Mouse (Mus musculus): ENCODE measurements around the gene Sash1. TPM values are rescaled to one million over a fixed set of nuclear protein-coding genes. Genes with fewer than 3 reads are reported as not detected.

The Sash1 gene
- polyA plus RNA-seq, 1 experiment: 1.9 TPM

DNA sequence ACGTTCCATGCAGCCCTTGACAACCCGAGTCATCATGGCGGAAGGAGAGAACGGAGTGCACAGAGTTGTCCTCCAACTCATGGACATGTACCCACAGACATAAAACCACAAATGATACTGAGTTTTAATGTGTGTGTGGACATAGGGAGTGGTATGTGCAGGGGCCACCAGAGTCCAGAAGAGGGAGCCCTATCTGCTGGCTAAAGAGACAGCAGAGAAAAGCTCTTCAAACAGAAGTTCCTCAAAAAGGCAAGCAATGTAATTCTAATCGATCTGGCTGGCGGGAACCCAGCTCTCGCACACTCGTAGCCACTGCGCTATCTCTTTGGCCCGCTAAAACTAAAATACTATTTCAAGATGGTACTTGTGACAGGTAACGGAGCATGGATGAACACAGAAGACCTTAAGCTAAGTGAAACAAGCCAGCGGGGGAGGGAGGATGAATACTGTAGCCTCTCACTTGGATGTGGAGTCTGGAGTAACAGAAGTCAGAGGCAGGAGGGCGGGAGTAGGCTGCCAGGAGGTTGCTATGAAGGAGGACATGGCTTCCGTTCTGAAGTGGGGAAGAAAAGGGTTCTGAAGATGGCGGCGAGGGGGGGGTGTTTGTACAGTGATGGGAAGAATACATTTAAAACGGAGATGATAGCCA, 51.9 kb downstream of the Sash1 start:
- no peaks in the 10 kb centered on the region for H3K36me3 ChIP-seq (ENCODE audit: control insufficient read depth, insufficient read depth)
- no peak overlapping the region for H3K4me3 ChIP-seq (ENCODE audit: insufficient read depth, poor library complexity, severe bottlenecking)
- H3K79me2 ChIP-seq (ENCODE audit: control insufficient read depth, insufficient read depth): no peaks in the 10 kb centered on the region
- no peaks in the 10 kb centered on the region for H3K27me3 ChIP-seq (ENCODE audit: control insufficient read depth, insufficient read depth, insufficient read length)
- H3ac ChIP-seq (ENCODE audit: control insufficient read depth, insufficient read length, low read depth): no peak overlapping the region
- TF ChIP-seq MAX (IDR thresholded peaks at IDR 0.05) (no peak), CEBPB (IDR thresholded peaks at IDR 0.05; ENCODE audit: low read depth) (no peak), MYOG (IDR thresholded peaks at IDR 0.05; ENCODE audit: control insufficient read depth, extremely low read depth, insufficient read length) (no peak), CTCF (IDR thresholded peaks at IDR 0.05; ENCODE audit: control insufficient read depth, insufficient read depth, insufficient read length) (no peak), FOSL1 (IDR thresholded peaks at IDR 0.05; ENCODE audit: insufficient read depth, low read length, poor library complexity, severe bottlenecking) (no peak), MYOD1 (IDR thresholded peaks at IDR 0.05; ENCODE audit: control insufficient read depth, insufficient read length, low read depth) (no peak), USF1 (IDR thresholded peaks at IDR 0.05; ENCODE audit: low read depth) (no peak)
- no peaks in the 10 kb centered on the region for H3K79me3 ChIP-seq (ENCODE audit: low read depth)

DNA sequence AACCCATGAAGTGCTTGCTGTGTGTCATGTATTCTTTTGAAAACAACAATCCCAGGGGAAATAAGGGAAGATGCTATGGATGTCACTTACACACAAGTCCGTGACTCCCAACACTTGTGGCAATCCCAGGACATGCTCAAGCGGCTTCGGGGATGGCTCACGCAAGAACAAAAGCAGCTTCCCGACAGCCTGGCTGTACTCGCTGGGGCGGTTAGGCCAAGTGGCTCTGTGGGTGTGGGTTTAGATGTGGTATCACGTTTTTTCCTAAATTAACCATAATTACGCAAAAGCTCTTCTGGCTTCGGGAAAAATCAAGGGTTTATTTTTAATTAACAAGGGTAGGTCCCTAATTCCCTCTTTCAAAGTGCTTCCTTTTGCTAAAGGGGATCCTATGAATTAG, 59.6 kb downstream of the Sash1 start:
- Histone ChIP-seq H3K79me2 (ENCODE audit: control insufficient read depth, insufficient read depth) (no peaks in the 10 kb centered on the region), H3K4me3 (ENCODE audit: insufficient read depth, poor library complexity, severe bottlenecking) (no peak overlapping the region), H3K79me3 (ENCODE audit: low read depth) (no peaks in the 10 kb centered on the region), H3K27me3 (ENCODE audit: control insufficient read depth, insufficient read depth, insufficient read length) (no peaks in the 10 kb centered on the region), H3ac (ENCODE audit: control insufficient read depth, insufficient read length, low read depth) (no peak overlapping the region), H3K36me3 (ENCODE audit: control insufficient read depth, insufficient read depth) (no peaks in the 10 kb centered on the region)
- TF ChIP-seq MYOG (IDR thresholded peaks at IDR 0.05; ENCODE audit: control insufficient read depth, extremely low read depth, insufficient read length): no peak
- TF ChIP-seq FOSL1 (IDR thresholded peaks at IDR 0.05; ENCODE audit: insufficient read depth, low read length, poor library complexity, severe bottlenecking): no peak
- no peak for TF ChIP-seq CEBPB (IDR thresholded peaks at IDR 0.05; ENCODE audit: low read depth)
- TF ChIP-seq MAX (IDR thresholded peaks at IDR 0.05): no peak
- TF ChIP-seq CTCF (IDR thresholded peaks at IDR 0.05; ENCODE audit: control insufficient read depth, insufficient read depth, insufficient read length): no peak
- TF ChIP-seq MYOD1 (IDR thresholded peaks at IDR 0.05; ENCODE audit: control insufficient read depth, insufficient read length, low read depth): no peak
- no peak for TF ChIP-seq USF1 (IDR thresholded peaks at IDR 0.05; ENCODE audit: low read depth)

DNA sequence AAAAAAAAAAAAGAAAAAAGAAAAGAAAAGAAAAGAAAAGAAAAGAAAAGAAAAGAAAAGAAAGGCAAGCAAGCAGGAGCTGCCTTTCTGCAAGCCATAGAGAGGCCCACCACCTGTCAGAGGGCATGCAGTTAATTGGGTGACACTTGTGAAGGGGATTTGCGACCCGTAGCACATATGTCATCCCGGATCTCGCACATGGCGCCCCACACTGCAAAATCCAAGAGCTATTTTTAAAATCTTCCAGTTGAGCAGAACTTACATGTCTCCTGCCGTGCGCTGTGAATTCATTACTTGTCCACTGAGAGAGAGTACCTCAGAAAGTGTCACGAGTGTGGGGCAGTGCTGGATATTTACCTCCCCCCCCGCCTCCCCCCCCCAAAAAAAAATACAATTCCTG, 60.0 kb downstream of the Sash1 start:
- TF ChIP-seq MYOD1 (IDR thresholded peaks at IDR 0.05; ENCODE audit: control insufficient read depth, insufficient read length, low read depth) (no peak), FOSL1 (IDR thresholded peaks at IDR 0.05; ENCODE audit: insufficient read depth, low read length, poor library complexity, severe bottlenecking) (no peak), CTCF (IDR thresholded peaks at IDR 0.05; ENCODE audit: control insufficient read depth, insufficient read depth, insufficient read length) (no peak), MAX (IDR thresholded peaks at IDR 0.05) (no peak), MYOG (IDR thresholded peaks at IDR 0.05; ENCODE audit: control insufficient read depth, extremely low read depth, insufficient read length) (no peak), CEBPB (IDR thresholded peaks at IDR 0.05; ENCODE audit: low read depth) (no peak), USF1 (IDR thresholded peaks at IDR 0.05; ENCODE audit: low read depth) (no peak)
- H3ac ChIP-seq (ENCODE audit: control insufficient read depth, insufficient read length, low read depth): no peak overlapping the region
- no peaks in the 10 kb centered on the region for H3K79me3 ChIP-seq (ENCODE audit: low read depth)
- no peaks in the 10 kb centered on the region for H3K79me2 ChIP-seq (ENCODE audit: control insufficient read depth, insufficient read depth)
- no peak overlapping the region for H3K4me3 ChIP-seq (ENCODE audit: insufficient read depth, poor library complexity, severe bottlenecking)
- H3K36me3 ChIP-seq (ENCODE audit: control insufficient read depth, insufficient read depth): no peaks in the 10 kb centered on the region
- H3K27me3 ChIP-seq (ENCODE audit: control insufficient read depth, insufficient read depth, insufficient read length): no peaks in the 10 kb centered on the region

DNA sequence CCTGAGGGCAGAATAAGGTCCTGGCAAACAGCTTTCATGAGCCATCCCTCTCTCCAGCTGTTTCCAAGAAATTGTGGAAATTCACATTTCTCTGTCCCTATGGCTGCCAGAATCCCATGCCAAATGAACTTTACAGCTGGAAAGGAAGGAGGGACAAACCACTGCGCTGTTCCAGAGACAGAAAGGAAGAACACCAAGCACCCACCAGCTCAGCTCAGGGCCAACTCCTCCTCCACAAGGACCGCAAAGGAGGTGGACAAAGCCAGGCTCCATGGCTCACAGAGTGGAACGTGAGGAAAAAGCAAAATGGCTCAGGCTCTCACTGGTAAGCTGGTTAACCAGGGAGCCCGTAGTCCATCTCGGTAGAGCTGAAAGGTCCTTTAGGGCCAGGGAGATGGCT, 67.8 kb downstream of the Sash1 start:
- TF ChIP-seq CTCF (IDR thresholded peaks at IDR 0.05; ENCODE audit: control insufficient read depth, insufficient read depth, insufficient read length) (no peak), CEBPB (IDR thresholded peaks at IDR 0.05; ENCODE audit: low read depth) (no peak), USF1 (IDR thresholded peaks at IDR 0.05; ENCODE audit: low read depth) (no peak), MYOD1 (IDR thresholded peaks at IDR 0.05; ENCODE audit: control insufficient read depth, insufficient read length, low read depth) (no peak), FOSL1 (IDR thresholded peaks at IDR 0.05; ENCODE audit: insufficient read depth, low read length, poor library complexity, severe bottlenecking) (no peak), MYOG (IDR thresholded peaks at IDR 0.05; ENCODE audit: control insufficient read depth, extremely low read depth, insufficient read length) (no peak), MAX (IDR thresholded peaks at IDR 0.05) (no peak)
- H3K4me3 ChIP-seq (ENCODE audit: insufficient read depth, poor library complexity, severe bottlenecking): no peak overlapping the region
- H3ac ChIP-seq (ENCODE audit: control insufficient read depth, insufficient read length, low read depth): no peak overlapping the region
- H3K27me3 ChIP-seq (ENCODE audit: control insufficient read depth, insufficient read depth, insufficient read length): no peaks in the 10 kb centered on the region
- H3K79me3 ChIP-seq (ENCODE audit: low read depth): no peaks in the 10 kb centered on the region
- no peaks in the 10 kb centered on the region for H3K36me3 ChIP-seq (ENCODE audit: control insufficient read depth, insufficient read depth)
- H3K79me2 ChIP-seq (ENCODE audit: control insufficient read depth, insufficient read depth): no peaks in the 10 kb centered on the region

DNA sequence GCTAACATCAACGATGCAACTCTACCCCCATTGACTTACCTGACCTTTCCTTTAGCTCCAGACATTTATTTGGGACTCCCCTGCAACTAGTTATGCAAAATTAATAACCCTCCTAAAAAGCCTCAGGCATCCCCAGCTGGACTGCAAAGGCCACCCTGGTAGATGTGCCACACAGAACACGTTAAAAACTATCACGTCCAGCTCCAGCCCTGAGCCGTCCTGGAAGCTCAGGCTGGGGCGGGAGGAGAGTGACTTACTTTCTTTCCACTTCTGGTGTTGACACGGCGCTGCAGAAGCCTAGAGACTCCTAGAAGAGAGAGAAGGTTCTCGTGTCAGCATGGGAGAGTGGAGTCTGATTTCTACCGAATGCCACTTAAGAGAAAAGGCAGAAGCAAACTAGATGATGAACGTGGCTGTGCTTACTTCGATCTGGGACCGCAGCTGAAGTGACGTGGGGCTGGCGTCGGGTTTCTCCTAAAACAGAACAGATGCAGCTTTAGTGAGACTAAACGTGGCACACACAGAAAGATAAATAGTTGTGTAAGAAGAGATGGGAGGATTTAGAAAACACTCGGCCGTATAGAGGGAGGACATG, 71.8 kb downstream of the Sash1 start:
- H3ac ChIP-seq (ENCODE audit: control insufficient read depth, insufficient read length, low read depth): no peak overlapping the region
- H3K27me3 ChIP-seq (ENCODE audit: control insufficient read depth, insufficient read depth, insufficient read length): no peaks in the 10 kb centered on the region
- no peaks in the 10 kb centered on the region for H3K79me2 ChIP-seq (ENCODE audit: control insufficient read depth, insufficient read depth)
- TF ChIP-seq USF1 (IDR thresholded peaks at IDR 0.05; ENCODE audit: low read depth): no peak
- TF ChIP-seq MAX (IDR thresholded peaks at IDR 0.05): no peak
- no peak for TF ChIP-seq CEBPB (IDR thresholded peaks at IDR 0.05; ENCODE audit: low read depth)
- no peak for TF ChIP-seq MYOG (IDR thresholded peaks at IDR 0.05; ENCODE audit: control insufficient read depth, extremely low read depth, insufficient read length)
- TF ChIP-seq MYOD1 (IDR thresholded peaks at IDR 0.05; ENCODE audit: control insufficient read depth, insufficient read length, low read depth): no peak
- no peak for TF ChIP-seq FOSL1 (IDR thresholded peaks at IDR 0.05; ENCODE audit: insufficient read depth, low read length, poor library complexity, severe bottlenecking)
- no peak for TF ChIP-seq CTCF (IDR thresholded peaks at IDR 0.05; ENCODE audit: control insufficient read depth, insufficient read depth, insufficient read length)
- H3K4me3 ChIP-seq (ENCODE audit: insufficient read depth, poor library complexity, severe bottlenecking): no peak overlapping the region
- H3K36me3 ChIP-seq (ENCODE audit: control insufficient read depth, insufficient read depth): no peaks in the 10 kb centered on the region
- no peaks in the 10 kb centered on the region for H3K79me3 ChIP-seq (ENCODE audit: low read depth)

All from C2C12 (cell line).